Mouse (Mus musculus): Measurements from ENCODE around the gene Nr1d1.
"Not testable (repeated sequence)": the region's sequence is repeated elsewhere in the genome, so short reads cannot be mapped to it uniquely, and the experiment has no call there.

Gene Nr1d1

DNA sequence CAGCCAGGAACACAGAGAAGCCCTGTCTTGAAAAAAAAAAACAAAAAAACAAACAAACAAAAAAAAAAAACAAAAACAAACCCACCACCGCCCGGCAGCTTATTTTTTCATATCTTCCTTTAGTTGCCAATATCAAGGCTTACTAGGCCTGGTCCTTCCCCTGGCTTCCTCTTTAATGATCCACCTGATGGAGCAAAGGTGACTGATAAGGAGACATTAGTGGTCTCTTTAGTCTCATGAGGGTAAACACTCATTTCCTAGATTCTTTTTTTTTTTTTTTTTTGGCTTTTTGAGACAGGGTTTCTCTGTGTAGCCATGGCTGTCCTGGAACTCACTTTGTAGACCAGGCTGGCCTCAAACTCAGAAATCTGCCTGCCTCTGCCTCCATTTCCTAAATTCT, 37.9 kb downstream of the Nr1d1 start:
- not testable (repeated sequence) for DNase-seq (ENCODE audit: low read depth)

DNA sequence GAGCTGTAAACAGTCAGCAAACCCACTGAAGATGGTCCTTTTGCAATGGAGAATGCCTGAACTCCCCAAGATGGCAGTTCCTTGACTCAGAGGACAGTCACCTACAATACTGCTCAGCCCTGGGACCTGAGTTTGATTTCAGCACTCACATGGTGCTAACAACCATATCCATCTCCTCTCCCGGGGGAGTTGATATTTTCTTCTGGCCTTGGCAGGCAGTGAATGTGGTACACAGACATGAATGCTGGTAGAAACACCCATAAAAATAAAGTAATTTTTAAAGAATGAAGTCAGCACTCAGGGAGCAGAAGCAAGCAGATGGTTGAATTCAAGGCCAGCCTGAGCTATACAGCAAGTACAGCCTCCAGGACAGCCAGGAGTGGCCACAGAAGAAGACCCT, 39.0 kb downstream of the Nr1d1 start:
- DNase-seq (ENCODE audit: low read depth) = no peak

DNA sequence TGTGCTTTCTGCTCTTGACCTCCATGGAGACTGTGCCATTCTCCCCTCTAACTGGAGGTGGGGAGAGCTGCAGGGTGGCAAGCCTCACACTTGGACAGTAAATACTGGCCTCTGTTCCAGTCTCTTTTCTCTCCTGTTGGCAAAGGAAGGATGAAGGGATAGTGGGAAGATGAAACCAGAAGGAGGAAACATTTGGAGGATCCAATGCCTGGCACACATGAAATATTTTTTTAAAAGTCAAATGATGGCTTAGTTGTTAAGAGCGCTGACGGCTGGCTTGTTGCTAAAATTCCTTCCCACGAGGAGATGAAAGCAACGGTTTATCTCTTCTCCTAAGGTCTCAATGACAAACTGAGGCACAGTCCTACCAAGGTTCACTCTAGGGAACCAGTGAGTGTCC, 40.0 kb downstream of the Nr1d1 start:
- DNase-seq (ENCODE audit: low read depth) = no peak

DNA sequence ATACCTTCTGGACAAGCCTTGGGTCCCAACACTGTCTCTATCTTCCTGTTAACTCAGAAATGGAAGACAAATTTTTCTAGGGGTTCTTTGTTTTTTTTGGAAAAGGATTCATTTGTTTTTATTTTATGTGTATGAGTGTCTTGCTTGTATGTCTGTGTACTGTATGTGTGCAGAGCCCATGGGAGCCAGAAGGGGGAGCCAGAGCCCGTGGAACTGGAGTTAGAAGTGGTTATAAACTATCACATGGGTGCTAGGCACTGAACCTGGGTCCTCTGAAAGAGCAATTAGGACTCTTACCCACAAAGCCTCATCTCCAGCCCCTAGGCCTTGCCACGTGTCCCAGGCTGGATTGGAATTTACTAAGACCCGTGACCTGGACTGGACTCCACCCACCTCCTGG, 41.1 kb downstream of the Nr1d1 start:
- peak; percentile 43 for DNase-seq (ENCODE audit: low read depth)

DNA sequence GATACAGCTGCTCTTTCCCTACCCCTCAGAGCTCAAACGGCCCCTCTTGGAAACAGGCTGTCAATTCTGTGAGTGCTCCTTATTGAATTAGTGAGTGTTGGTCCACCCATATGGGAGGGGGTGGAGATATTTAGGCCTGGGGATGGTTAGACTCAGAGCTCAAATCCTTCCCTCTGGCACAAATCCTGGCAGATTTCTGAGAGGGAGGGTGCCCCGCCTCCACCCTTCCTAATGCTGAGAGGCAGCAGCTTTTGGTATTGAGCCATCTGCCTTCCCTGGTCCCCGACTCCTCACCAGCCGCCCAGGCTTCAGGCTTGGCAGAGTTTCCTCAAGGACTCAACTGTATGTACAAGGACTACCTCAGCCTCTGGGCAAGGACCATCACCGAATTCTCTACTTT, 44.0 kb downstream of the Nr1d1 start:
- no peak for DNase-seq (ENCODE audit: low read depth)

DNA sequence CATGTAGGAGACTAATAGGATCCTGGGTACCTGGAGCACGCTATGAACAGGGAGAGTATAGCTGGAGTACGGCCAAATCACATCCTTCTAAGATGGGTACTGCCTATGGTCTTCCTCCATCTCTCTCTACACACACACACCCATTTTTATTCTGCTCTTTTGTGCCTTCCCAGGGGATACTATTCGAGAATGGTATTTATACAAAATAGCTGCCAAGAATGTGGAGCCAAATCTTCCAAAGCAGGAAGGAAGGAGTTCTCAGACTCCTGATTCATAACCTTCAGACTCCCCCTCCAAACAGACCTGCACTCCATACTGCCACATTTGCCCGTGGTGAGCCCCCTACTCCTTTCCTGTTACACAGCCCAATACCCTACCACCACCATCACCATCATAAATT, 44.4 kb downstream of the Nr1d1 start:
- no peak for DNase-seq (ENCODE audit: low read depth)

DNA sequence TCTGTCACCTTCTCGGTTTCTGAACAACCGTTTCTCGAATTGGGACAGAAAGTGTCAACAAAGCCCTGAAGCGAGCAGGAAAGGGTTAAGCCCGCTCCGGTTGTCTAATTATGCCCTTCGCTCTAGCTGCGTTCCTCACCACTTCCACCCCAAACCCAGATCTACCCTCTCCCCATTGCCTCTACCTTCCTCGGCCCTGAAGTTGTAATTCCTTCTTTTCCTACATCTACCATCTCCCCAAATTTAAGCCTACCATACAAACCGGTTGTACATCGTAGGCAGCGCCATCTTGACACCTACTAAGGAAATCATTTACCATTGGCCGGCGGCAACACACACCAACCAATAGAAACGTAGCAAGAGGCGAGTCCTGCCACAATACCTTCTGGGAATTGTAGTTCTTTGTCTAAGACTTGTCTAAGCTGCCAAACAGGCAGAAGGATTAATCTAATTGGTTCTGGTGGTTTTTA, 46.0 kb downstream of the Nr1d1 start, which contains the start of gene Med24:
TSS of gene Med24 (minus strand) at position 317 of the 470 bp plus-strand sequence.
- peak; percentile 96 for DNase-seq (ENCODE audit: low read depth)

DNA sequence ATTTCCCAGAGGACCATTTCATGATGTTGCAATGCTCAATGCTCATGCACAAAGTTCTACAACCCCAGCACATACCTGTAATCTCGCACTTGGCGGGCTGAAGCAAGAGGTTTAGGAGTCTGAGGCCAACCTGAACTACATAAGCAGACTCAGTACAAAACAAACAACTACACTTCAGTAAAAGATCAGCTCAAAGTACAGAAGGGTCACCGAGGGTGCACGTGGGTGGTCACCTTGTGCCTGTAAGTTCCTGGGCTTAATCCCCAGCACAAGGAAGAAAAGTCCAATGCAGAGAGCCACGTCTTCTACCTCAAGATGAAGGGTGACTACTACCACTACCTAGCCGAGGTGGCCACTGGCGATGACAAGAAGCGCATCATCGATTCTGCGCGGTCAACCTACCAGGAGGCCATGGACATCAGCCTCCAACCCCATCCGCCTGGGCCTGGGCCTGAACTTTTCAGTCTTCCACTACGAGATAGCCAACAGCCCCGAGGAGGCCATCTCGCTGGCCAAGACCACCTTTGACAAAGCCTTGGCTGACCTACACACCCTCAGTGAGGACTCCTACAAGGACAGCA, 49.1 kb downstream of the Nr1d1 start:
- no peak for DNase-seq (ENCODE audit: low read depth)

DNA sequence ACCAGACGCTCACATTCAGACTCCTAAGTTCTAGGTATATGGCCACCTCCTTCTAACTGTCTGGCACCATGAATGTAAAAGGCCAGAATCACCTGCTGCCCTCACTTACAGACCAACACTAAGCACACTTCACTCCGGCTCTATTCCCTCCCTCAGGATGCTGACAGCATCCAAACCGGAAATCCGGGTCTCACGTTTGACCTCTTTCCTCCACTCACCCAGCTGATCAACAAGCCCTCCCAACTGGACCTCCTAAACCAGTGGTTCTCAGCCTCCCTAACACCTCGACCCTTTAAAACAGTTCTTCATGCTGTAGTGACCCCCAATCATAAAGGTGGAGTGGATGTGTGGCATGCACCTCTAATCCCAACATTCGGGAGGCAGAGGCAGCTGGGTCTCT, 52.0 kb downstream of the Nr1d1 start:
- DNase-seq (ENCODE audit: low read depth) = no peak

DNA sequence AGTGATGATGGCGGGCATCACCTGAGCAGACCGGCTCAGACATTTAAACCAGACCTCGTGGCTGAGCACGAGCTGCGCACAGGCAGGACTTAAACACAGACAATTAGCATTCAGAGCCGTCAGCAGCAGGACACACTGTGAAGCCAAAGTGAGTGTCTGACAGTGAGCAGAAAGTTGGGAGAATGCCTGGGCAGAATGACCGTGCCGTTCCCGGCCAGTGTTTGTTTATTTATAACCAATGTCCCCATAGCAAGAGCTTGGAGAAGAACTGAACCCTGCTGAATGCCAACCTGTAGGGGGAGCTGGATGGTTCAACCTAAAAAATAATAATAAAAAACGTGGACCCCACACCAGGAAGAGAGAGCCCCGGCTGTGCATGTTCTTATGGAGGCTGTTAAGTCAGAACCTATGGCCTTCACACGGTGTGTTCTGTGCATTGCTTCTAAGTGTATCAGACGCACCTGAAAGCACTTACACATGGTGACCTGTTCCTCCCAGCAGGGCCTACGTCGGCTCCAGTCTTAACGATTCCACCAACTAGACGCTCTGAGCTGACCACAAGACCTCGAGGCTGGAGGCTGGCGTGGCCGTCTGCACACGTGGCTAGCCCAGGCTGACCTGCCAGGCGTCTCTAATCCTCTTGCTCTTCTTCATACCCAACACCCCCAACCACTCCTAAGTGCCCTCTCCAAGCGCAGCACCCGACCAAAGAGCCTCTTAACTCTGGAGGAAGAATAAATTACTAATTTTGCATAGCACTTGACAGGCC, 53.5 kb downstream of the Nr1d1 start:
- no peak for DNase-seq (ENCODE audit: low read depth)

DNA sequence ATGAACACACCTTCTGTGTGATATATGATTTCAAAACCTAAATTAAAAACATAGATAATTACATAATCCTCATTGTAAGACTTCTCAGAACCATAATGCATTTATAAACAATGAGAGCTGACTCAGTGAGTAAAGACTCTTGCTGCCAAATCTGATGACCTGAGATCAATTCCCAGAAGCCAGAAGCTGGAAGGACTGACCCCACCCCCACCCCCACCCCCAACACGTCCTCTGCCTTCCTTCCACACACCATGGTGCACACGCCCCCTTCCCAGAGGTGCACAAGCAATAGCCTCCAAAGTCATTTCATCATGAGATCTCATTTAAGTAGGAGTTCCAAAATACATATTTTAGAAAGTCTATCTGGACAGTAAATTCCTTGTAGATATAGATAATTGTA, 54.4 kb downstream of the Nr1d1 start:
- DNase-seq (ENCODE audit: low read depth) = no peak

All from 416B (cell line).